Mouse (Mus musculus) testis, postnatal 10 days (tissue): ENCODE results near the gene Washc2.

Source experiments
- DNase-seq: peaks from one replicate; pipeline ENCODE4 v3.0.0; 2021; ENCODE audit warnings: low spot score

Washc2 gene

GRCm38 (mm10) chr6:116262824-116263223, 55.0 kb downstream of the Washc2 start:
- DNase-seq: no peak

GRCm38 (mm10) chr6:116264018-116264651, 56.3 kb downstream of the Washc2 start, which contains the start of gene Zfand4:
Gene Zfand4 (plus strand): TSS chr6:116264222.
- DNase-seq: peak; percentile 97

GRCm38 (mm10) chr6:116264836-116265235, 57.0 kb downstream of the Washc2 start:
- DNase-seq: no peak

- DNase-seq: no peak
Observed at GRCm38 (mm10) chr6:116265603-116266002, 57.8 kb downstream of the Washc2 start.

- DNase-seq: no peak
Observed at GRCm38 (mm10) chr6:116266273-116267109, 58.7 kb downstream of the Washc2 start.

- DNase-seq: no peak
Observed at GRCm38 (mm10) chr6:116267110-116267423, 59.2 kb downstream of the Washc2 start.

- no peak for DNase-seq
Observed at GRCm38 (mm10) chr6:116275695-116276094, 67.9 kb downstream of the Washc2 start.

- DNase-seq: no peak
Observed at GRCm38 (mm10) chr6:116278679-116279317, 71.0 kb downstream of the Washc2 start.

GRCm38 (mm10) chr6:116281014-116281413, 73.2 kb downstream of the Washc2 start:
- DNase-seq: no peak

GRCm38 (mm10) chr6:116282546-116282945, 74.7 kb downstream of the Washc2 start:
- no peak for DNase-seq

- DNase-seq: no peak
Observed at GRCm38 (mm10) chr6:116283280-116283679, 75.4 kb downstream of the Washc2 start.

- no peak for DNase-seq
Observed at GRCm38 (mm10) chr6:116286321-116286720, 78.5 kb downstream of the Washc2 start.

GRCm38 (mm10) chr6:116286870-116287575, 79.2 kb downstream of the Washc2 start:
- no peak for DNase-seq

- no peak for DNase-seq
Observed at GRCm38 (mm10) chr6:116311411-116311810, 103.6 kb downstream of the Washc2 start.
